Mouse (Mus musculus) monocyte, adult 5-6 weeks (primary cell): ENCODE data around the gene Slc6a17. TPM values are rescaled to one million over a fixed set of nuclear protein-coding genes. Genes with fewer than 3 reads are reported as not detected.

ENCODE experiments used
- ATAC-seq: fragments of 153-309, 156-312 bp; replicated peaks from 2 replicates; pipeline ENCODE4 v1.8.0; 2017; ENCODE audit warnings: mild to moderate bottlenecking; ENCODE audit not compliant: low TSS enrichment, insufficient number of reproducible peaks, severe bottlenecking, poor library complexity, low FRiP score
- total RNA-seq: library from RNA; stranded (forward); fragments of 200-1000, 200-491, 200-594 nt; gene quantifications from 3 replicates; pipeline ENCODE4 v1.2.3, GENCODE M21; 2017

Gene Slc6a17
- total RNA-seq, 1 experiment from 2014 or later: not detected

GRCm38 (mm10) chr3:107529182-107529581 is 11.4 kb upstream of the Slc6a17 start:
- ATAC-seq: no peak

GRCm38 (mm10) chr3:107528401-107529118 is 10.7 kb upstream of the Slc6a17 start:
- ATAC-seq: no peak

GRCm38 (mm10) chr3:107524547-107524946 is 6.7 kb upstream of the Slc6a17 start:
- no peak for ATAC-seq

- no peak for ATAC-seq
These were observed 3.1 kb upstream of the Slc6a17 start for GRCm38 (mm10) chr3:107520931-107521330.

GRCm38 (mm10) chr3:107516776-107517630 is 815 bp downstream of the Slc6a17 start:
- ATAC-seq: no peak

GRCm38 (mm10) chr3:107515989-107516388 is 1.8 kb downstream of the Slc6a17 start:
- no peak for ATAC-seq

- ATAC-seq: no peak
These were observed 6.4 kb downstream of the Slc6a17 start for GRCm38 (mm10) chr3:107511416-107511815.

- ATAC-seq: no peak
These were observed 9.1 kb downstream of the Slc6a17 start for GRCm38 (mm10) chr3:107508696-107509095.

- ATAC-seq: no peak
These were observed 9.9 kb downstream of the Slc6a17 start for GRCm38 (mm10) chr3:107507966-107508365.

- no peak for ATAC-seq
These were observed 11.3 kb downstream of the Slc6a17 start for GRCm38 (mm10) chr3:107506531-107506930.

GRCm38 (mm10) chr3:107505464-107506367 is 12.1 kb downstream of the Slc6a17 start:
- no peak for ATAC-seq

- ATAC-seq: no peak
These were observed 13.3 kb downstream of the Slc6a17 start for GRCm38 (mm10) chr3:107504542-107504941.

- ATAC-seq: no peak
These were observed 14.1 kb downstream of the Slc6a17 start for GRCm38 (mm10) chr3:107503716-107504115.

- ATAC-seq: no peak
These were observed 16.1 kb downstream of the Slc6a17 start for GRCm38 (mm10) chr3:107501702-107502151.

- no peak for ATAC-seq
These were observed 17.5 kb downstream of the Slc6a17 start for GRCm38 (mm10) chr3:107500301-107500700.

- ATAC-seq: no peak
These were observed 21.6 kb downstream of the Slc6a17 start for GRCm38 (mm10) chr3:107496086-107496850.

GRCm38 (mm10) chr3:107495524-107495923 is 22.3 kb downstream of the Slc6a17 start:
- ATAC-seq: no peak

- ATAC-seq: no peak
These were observed 26.4 kb downstream of the Slc6a17 start for GRCm38 (mm10) chr3:107491459-107491858.
